Mouse (Mus musculus) heart, embryonic 10.5 days (tissue): ENCODE results near the gene Rrbp1. TPM values are rescaled to one million over a fixed set of nuclear protein-coding genes. Genes with fewer than 3 reads are reported as not detected.
A peak's percentile ranks its signal among the peaks of the same experiment; 100 is the strongest.

Experiments
- DNase-seq: peaks from one replicate; pipeline ENCODE4 v3.0.0-alpha.2; 2017; ENCODE audit warnings: low spot score
- H3K27ac ChIP-seq: fragments of 300-500 bp; sonication (generic); 2 replicates; pipeline ENCODE4 v1.5.1; 2016; ENCODE audit warnings: mild to moderate bottlenecking
- H3K27me3 ChIP-seq: fragments of 300-500 bp; sonication (generic); 2 replicates; pipeline ENCODE4 v1.6.1; 2016; ENCODE audit warnings: mild to moderate bottlenecking; ENCODE audit not compliant: poor library complexity, insufficient read depth, severe bottlenecking
- H3K36me3 ChIP-seq: fragments of 300-500 bp; sonication (generic); 2 replicates; pipeline ENCODE4 v1.6.1; 2016; ENCODE audit warnings: mild to moderate bottlenecking, moderate library complexity
- H3K4me1 ChIP-seq: fragments of 300-500 bp; sonication (generic); 2 replicates; pipeline ENCODE4 v1.6.1; 2016; ENCODE audit warnings: mild to moderate bottlenecking
- H3K4me3 ChIP-seq: fragments of 300-500 bp; sonication (generic); 2 replicates; pipeline ENCODE4 v1.5.1; 2016; ENCODE audit warnings: mild to moderate bottlenecking, moderate library complexity
- H3K9me3 ChIP-seq: fragments of 300-500 bp; sonication (generic); 2 replicates; pipeline ENCODE4 v1.6.1; 2016; ENCODE audit warnings: mild to moderate bottlenecking, moderate library complexity
- WGBS: fragments of 180-500 bp; shearing (Covaris S2); methylation state at CpG from one replicate; pipeline ENCODE4 v1.1.7; 2016; 5-methylcytosine and 5-hydroxymethylcytosine counted together
- polyA plus RNA-seq: library from polyadenylated mRNA; unstranded; fragments of >200 nt; fragmentation: Nextera tagmentation; extraction: Ambion mirVana; gene quantifications from 2 replicates; pipeline ENCODE4 v1.2.1, GENCODE M21; 2016

The Rrbp1 gene
- polyA plus RNA-seq: 57.6 and 86.9 TPM in 2 replicates

GRCm38 (mm10) chr2:144011080-144011551 is at the start of gene Rrbp1:
Gene Rrbp1, minus strand, starts transcription at chr2:144011263.
- WGBS: under 1% methylated on average over 52 of the region's 53 CpGs
- H3K4me1 ChIP-seq: peaks cover 19% of the 10 kb centered on the region

GRCm38 (mm10) chr2:144057735-144058134 is 46.7 kb upstream of the Rrbp1 start:
- Histone ChIP-seq H3K27ac (no peak overlapping the region), H3K4me3 (no peak overlapping the region), H3K9me3 (no peaks in the 10 kb centered on the region), H3K36me3 (no peaks in the 10 kb centered on the region), H3K27me3 (peaks cover 40% of the 10 kb centered on the region), H3K4me1 (peaks cover 15% of the 10 kb centered on the region)
- DNase-seq: no peak
- 66% methylated on average over 2 of the region's 2 CpGs for WGBS

More at GRCm38 (mm10) chr2:144011080-144011551, at the start of gene Rrbp1:
- H3K9me3 ChIP-seq: no peaks in the 10 kb centered on the region
- peak; percentile 100 for DNase-seq
- H3K27ac ChIP-seq: peak within 1 kb of the TSS; percentile 98
- H3K4me3 ChIP-seq: peak within 1 kb of the TSS; percentile 96
- 0 out of 2 replicates have a peak, but pooled peaks cover 3% of the 10 kb centered on the region for H3K36me3 ChIP-seq
- no peaks in the 10 kb centered on the region for H3K27me3 ChIP-seq

GRCm38 (mm10) chr2:144052410-144053065 is 41.5 kb upstream of the Rrbp1 start:
- Histone ChIP-seq H3K4me3 (no peak overlapping the region), H3K4me1 (no peaks in the 10 kb centered on the region), H3K27me3 (peaks cover 16% of the 10 kb centered on the region; the same call in 1 of the 2 replicates), H3K9me3 (no peaks in the 10 kb centered on the region), H3K36me3 (no peaks in the 10 kb centered on the region), H3K27ac (no peak overlapping the region)
- 91% methylated on average over 8 of the region's 8 CpGs for WGBS
- DNase-seq: no peak

- peaks cover 6% of the 10 kb centered on the region; the same call in 1 of the 2 replicates for H3K4me1 ChIP-seq
- 83% methylated on average over 6 of the region's 6 CpGs for WGBS
- DNase-seq: no peak
- no peaks in the 10 kb centered on the region for H3K9me3 ChIP-seq
- H3K36me3 ChIP-seq: no peaks in the 10 kb centered on the region
- H3K27ac ChIP-seq: no peak overlapping the region
- H3K27me3 ChIP-seq: 0 out of 2 replicates have a peak, but pooled peaks cover 11% of the 10 kb centered on the region
- no peak overlapping the region for H3K4me3 ChIP-seq
Measured at GRCm38 (mm10) chr2:144050861-144051260, 39.8 kb upstream of the Rrbp1 start.

- Histone ChIP-seq H3K27me3 (0 out of 2 replicates have a peak, but pooled peaks cover 11% of the 10 kb centered on the region), H3K9me3 (no peaks in the 10 kb centered on the region), H3K4me3 (no peak overlapping the region), H3K27ac (no peak overlapping the region), H3K36me3 (no peaks in the 10 kb centered on the region), H3K4me1 (peaks cover 6% of the 10 kb centered on the region; the same call in 1 of the 2 replicates)
- no peak for DNase-seq
- WGBS: 74% methylated on average over 8 of the region's 8 CpGs
Measured at GRCm38 (mm10) chr2:144050146-144050680, 39.1 kb upstream of the Rrbp1 start.

- Histone ChIP-seq H3K4me1 (peaks cover 9% of the 10 kb centered on the region; the same call in 1 of the 2 replicates), H3K27ac (no peak overlapping the region; the same call in 1 of the 2 replicates), H3K4me3 (no peak overlapping the region), H3K9me3 (peaks cover 5% of the 10 kb centered on the region; the same call in 1 of the 2 replicates), H3K36me3 (no peaks in the 10 kb centered on the region), H3K27me3 (no peaks in the 10 kb centered on the region)
- DNase-seq: no peak
- 71% methylated on average over 11 of the region's 11 CpGs for WGBS
Measured at GRCm38 (mm10) chr2:144046916-144047315, 35.9 kb upstream of the Rrbp1 start.

- no peak for DNase-seq
- H3K27me3 ChIP-seq: no peaks in the 10 kb centered on the region
- no peaks in the 10 kb centered on the region for H3K36me3 ChIP-seq
- H3K27ac ChIP-seq: no peak overlapping the region
- peaks cover 5% of the 10 kb centered on the region; the same call in 1 of the 2 replicates for H3K9me3 ChIP-seq
- WGBS: 72% methylated on average over 5 of the region's 5 CpGs
- H3K4me3 ChIP-seq: no peak overlapping the region
- peaks cover 9% of the 10 kb centered on the region; the same call in 1 of the 2 replicates for H3K4me1 ChIP-seq
Measured at GRCm38 (mm10) chr2:144045756-144046560, 34.9 kb upstream of the Rrbp1 start.

GRCm38 (mm10) chr2:144044726-144045125 is 33.7 kb upstream of the Rrbp1 start:
- Histone ChIP-seq H3K36me3 (no peaks in the 10 kb centered on the region), H3K27ac (no peak overlapping the region), H3K4me3 (no peak overlapping the region), H3K4me1 (peaks cover 9% of the 10 kb centered on the region; the same call in 1 of the 2 replicates), H3K9me3 (peaks cover 5% of the 10 kb centered on the region; the same call in 1 of the 2 replicates), H3K27me3 (no peaks in the 10 kb centered on the region)
- WGBS: 68% methylated on average over 6 of the region's 6 CpGs
- no peak for DNase-seq

GRCm38 (mm10) chr2:144032664-144033063 is 21.6 kb upstream of the Rrbp1 start, which contains the start of gene Banf2:
Gene Banf2, plus strand, starts transcription at chr2:144033059.
- H3K4me1 ChIP-seq: no peaks in the 10 kb centered on the region
- H3K4me3 ChIP-seq: no peak within 1 kb of the TSS
- WGBS: 89% methylated on average over 2 of the region's 2 CpGs
- no peaks in the 10 kb centered on the region for H3K9me3 ChIP-seq
- DNase-seq: no peak
- H3K27me3 ChIP-seq: no peaks in the 10 kb centered on the region; the same call in 1 of the 2 replicates
- no peaks in the 10 kb centered on the region for H3K36me3 ChIP-seq
- no peak within 1 kb of the TSS for H3K27ac ChIP-seq

GRCm38 (mm10) chr2:144030791-144031190 is 19.7 kb upstream of the Rrbp1 start:
- Histone ChIP-seq H3K36me3 (no peaks in the 10 kb centered on the region), H3K4me1 (no peaks in the 10 kb centered on the region), H3K4me3 (no peak overlapping the region), H3K27ac (no peak overlapping the region), H3K27me3 (peaks cover under 1% of the 10 kb centered on the region; the same call in 1 of the 2 replicates), H3K9me3 (no peaks in the 10 kb centered on the region)
- no peak for DNase-seq
- WGBS: 87% methylated on average over 7 of the region's 7 CpGs

- no peak for DNase-seq
- H3K36me3 ChIP-seq: no peaks in the 10 kb centered on the region
- no peak overlapping the region for H3K27ac ChIP-seq
- H3K27me3 ChIP-seq: peaks cover 3% of the 10 kb centered on the region; the same call in 1 of the 2 replicates
- H3K4me3 ChIP-seq: no peak overlapping the region
- H3K9me3 ChIP-seq: no peaks in the 10 kb centered on the region
- WGBS: 67% methylated on average over 4 of the region's 4 CpGs
- no peaks in the 10 kb centered on the region for H3K4me1 ChIP-seq
Measured at GRCm38 (mm10) chr2:144026456-144026855, 15.4 kb upstream of the Rrbp1 start.

GRCm38 (mm10) chr2:144025361-144025760 is 14.3 kb upstream of the Rrbp1 start:
- Histone ChIP-seq H3K27ac (no peak overlapping the region), H3K4me3 (no peak overlapping the region), H3K9me3 (no peaks in the 10 kb centered on the region), H3K27me3 (peaks cover 3% of the 10 kb centered on the region; the same call in 1 of the 2 replicates), H3K36me3 (no peaks in the 10 kb centered on the region), H3K4me1 (no peaks in the 10 kb centered on the region)
- WGBS: 76% methylated on average over 9 of the region's 9 CpGs
- DNase-seq: no peak
